Mouse (Mus musculus) lung, postnatal 14 days (tissue): Measurements from ENCODE around the gene Tceal5.
"Not testable (repeated sequence)": the region's sequence is repeated elsewhere in the genome, so short reads cannot be mapped to it uniquely, and the experiment has no call there.

Experiments
- DNase-seq: peaks from one replicate; pipeline ENCODE4 v3.0.0; 2021

Gene Tceal5

DNA sequence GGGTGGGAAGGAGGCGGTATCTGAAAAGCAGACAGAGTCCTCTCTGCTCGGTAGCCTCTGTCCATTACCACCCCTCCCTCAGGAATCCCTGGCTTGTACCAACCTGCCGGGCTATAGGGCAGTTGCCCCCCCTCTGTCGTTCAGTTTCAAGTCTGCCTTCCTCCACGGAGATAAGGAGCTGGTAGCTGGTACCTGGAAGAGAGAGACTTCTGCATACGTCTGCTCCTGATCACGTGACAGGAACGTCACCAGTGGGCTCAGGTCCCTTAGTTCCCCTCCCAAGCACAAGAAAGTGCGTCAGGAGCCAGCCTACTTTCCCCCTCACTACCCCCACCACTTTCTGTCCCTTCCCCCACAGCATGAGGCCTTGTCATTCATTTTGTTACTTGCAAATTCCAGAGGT lies at the start of gene Tceal5:
Tceal5 (minus strand) TSS at position 213 of the 403 bp plus-strand sequence.
- peak; percentile 2 for DNase-seq

DNA sequence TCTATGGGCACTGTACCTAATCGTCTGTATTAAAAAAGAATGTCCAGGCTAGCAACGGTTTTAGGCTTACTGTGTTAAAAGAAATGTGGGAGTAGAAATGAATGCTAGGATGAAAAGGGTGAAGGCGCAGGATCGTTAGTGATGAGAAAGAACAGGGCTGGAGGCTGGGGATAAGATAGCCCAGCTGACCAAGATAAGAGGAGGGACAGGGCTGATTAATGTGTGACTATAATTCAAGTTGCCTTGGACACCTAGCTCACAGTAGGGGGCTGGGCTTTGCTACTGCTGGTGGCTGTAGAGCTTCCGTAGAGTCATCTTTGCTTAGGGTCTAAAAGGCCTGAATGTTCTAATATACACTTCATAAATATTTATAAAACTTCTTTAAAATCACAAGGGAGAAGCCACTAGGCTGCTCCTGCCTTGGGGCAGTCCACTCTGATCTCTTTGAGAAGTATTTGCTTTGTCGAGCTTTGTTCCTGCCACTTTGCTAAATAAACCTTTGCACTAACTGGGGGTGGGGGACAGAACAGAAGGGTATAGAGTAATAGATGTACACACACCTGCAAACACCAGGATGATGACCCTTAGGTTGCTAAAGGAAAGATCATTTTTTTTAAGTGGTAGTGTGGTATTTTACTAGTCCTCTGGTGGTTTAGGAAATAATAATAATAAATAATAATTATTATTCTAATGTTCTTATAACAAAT lies 48.5 kb upstream of the Tceal5 start:
- DNase-seq, result no peak

DNA sequence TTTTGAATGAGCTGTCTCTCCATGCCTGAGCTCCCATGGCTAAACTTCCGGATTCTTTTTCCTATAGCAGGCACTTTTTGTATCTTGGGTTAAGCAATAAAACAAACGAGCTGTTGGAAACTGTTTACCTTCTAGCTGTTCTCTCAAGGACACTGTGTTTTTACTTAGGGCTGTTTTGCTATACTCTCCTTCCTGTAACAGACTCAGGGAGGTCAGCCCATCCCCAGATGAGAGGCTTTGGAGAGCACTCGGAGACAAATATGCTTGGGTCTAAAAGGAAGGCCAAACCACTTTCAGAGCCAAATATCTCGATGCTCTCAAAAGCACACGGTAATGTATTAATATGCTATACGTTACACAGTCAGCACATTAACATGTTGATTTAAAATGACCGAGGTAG lies 46.0 kb upstream of the Tceal5 start:
- no peak for DNase-seq

DNA sequence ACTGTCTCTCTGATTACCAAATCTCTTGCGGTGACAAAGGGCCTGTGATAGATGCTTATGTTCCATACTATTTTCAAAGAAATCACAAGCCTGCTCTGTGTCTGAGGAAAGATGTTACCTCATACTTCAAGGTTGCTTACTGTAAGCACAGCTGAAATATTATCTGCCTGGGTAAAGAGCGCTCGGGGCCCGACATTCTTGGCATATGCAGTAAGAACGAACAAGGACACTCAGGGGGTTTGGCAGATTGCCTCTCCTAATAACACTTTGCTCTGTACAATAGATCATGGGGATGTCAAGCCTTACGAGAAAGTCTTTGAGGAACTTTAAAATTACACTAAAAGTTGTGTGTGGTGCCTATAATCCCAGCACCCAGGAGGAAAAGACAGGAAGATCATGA lies 45.1 kb upstream of the Tceal5 start:
- DNase-seq, result peak; percentile 44

DNA sequence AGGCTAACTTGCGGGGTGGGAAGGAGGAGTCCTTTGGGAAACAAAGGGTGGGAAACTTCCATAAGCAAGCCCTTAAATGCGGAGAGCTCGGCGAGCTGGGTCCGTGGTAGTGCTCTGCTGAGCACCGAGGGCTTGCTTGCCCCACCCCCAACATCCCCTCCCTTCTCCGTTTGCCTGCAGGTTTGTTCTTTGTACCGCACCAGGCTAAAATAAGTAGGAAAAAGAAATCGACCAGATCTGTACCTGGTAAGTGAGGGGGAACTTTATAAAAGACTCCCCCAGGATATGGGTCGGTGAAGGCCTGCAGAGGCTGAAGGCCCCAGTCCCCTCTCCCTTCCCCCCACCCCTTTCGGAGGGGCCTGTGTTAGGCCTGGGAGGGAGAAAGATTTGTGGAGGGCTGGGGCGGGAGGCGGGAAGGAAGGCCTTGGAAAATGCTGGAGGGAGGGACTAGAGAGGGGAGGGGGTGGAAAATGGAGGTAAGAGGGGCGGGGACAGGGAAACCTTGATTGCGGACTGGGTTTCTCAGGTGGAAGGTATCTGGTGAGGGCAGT lies 41.9 kb upstream of the Tceal5 start:
- DNase-seq, result peak; percentile 11

DNA sequence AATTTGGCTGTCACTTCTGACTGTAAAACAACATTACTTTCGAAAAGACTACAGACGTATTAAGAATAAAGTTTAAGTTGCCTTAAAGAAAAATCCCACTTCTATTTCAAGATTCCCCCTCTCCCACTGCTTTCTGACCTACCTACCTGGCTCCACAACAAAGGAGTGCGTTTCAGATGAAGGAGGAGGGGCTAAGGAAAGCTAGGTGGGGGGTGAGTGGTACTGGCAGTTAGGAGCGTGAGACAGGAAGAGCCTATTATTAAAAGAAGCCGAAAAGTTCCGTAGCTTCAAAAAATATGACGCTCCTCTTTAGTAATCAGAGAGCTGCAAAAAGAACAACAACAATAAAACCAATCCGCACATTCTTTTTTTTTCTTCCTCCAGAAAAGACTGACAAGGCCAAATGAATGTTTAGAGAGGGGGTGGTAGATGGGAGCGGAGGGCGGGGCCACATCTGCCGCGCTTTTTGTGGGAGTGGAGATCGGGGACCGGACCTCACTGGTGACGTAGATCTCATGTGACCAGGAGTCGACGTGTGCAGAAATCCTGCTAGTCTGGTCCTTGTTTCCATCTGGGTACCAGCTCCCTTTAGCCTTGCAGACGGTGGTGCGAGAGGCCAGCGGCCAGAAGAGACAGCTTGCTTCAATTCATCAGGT lies 41.0 kb upstream of the Tceal5 start, which contains the start of gene Tceal9:
Tceal9 (plus strand) TSS at position 506 of the 656 bp plus-strand sequence.
- DNase-seq, result peak; percentile 74

DNA sequence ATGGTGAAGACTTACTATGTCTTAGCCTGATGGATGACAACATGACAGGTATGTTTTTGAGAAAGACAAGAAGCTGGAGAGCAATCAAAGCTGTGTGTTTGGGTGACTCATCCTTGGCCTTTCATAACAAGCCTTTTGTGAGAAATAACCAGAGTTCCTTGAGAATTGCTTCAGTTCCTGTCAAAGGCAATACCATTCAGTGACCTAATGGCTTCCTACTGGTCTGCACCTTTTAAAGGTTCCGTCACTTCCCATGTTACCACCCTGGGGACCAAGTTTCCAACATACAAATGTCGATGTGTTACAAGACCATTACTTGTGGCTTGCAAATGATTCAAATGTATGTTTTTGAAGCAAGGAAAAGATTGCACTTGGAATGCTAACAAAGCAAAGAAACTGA lies 39.5 kb upstream of the Tceal5 start:
- DNase-seq, result no peak

DNA sequence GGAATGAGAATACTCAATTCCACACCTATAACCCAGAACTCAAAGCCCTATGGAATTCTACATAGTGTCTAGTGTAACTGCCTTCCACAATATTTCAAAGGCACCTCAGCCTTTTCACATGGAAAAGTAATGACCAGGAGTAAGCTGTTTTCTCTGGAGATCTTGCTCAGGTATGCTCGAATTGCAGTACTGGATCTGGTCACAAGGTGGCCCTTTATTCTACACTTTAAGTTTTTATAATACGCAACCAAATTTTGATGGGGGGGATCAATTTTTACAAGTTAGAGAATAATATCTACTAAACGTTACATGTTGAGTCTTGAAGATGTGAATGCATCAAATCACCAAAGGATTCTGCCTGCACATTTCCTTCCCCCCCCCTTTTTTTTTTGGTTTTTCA lies 34.4 kb upstream of the Tceal5 start:
- peak; percentile 65 for DNase-seq

DNA sequence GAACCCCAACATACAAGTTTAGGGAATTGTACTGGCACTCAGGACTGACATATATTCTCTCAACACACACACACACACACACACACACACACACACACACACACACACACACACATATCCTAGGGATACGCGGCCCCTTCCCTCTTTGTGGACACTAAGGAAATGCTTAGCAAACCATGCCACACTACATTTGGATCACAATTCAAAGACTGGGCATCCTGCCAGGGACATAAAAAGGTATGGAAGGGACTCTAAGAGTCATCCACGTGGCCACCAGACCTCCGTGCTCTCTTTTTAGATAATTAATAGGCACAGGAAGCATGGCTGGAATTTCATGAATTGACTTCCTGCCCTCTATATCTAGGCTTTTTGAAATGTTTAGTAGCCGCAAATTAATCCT lies 24.1 kb upstream of the Tceal5 start:
- no peak for DNase-seq

DNA sequence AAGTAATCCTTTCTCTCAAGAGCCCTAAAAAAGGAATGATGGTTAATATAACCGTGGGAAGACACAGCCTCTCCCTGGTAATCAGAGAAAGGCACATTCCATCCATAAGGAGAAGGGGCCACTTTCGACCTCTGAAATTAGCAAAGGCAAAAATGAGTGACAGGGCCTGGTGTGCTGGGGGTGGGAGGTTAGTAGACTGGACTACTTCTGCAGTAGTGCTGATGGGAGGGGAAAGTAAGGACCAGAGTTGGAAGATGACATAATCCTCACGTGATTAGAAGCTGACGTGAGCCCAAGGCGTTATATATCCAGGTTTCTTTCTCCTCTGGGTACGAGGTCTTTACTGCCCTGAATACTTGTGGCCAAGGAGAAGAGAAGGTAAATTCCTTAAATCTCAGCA lies 20.0 kb upstream of the Tceal5 start:
- DNase-seq, result no peak

DNA sequence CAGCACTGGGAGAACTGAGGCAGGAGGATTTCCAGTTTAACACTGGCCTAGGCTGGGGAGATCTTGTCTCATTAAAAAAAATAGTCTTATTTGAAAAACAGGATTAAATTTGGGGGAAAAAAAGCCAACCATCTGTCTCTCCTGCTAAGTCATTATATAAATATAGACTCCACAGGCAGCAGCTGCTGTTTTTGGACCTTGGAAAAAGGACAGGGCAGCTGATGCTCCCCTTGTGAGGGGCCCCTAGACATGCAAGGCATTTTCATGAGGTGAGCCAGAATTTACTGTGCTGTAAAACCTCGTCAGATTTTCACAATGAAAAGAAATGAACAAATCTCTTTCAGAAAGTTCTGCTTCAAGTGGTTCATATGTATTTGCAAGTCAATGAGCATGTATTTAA lies 12.6 kb upstream of the Tceal5 start:
- no peak for DNase-seq

DNA sequence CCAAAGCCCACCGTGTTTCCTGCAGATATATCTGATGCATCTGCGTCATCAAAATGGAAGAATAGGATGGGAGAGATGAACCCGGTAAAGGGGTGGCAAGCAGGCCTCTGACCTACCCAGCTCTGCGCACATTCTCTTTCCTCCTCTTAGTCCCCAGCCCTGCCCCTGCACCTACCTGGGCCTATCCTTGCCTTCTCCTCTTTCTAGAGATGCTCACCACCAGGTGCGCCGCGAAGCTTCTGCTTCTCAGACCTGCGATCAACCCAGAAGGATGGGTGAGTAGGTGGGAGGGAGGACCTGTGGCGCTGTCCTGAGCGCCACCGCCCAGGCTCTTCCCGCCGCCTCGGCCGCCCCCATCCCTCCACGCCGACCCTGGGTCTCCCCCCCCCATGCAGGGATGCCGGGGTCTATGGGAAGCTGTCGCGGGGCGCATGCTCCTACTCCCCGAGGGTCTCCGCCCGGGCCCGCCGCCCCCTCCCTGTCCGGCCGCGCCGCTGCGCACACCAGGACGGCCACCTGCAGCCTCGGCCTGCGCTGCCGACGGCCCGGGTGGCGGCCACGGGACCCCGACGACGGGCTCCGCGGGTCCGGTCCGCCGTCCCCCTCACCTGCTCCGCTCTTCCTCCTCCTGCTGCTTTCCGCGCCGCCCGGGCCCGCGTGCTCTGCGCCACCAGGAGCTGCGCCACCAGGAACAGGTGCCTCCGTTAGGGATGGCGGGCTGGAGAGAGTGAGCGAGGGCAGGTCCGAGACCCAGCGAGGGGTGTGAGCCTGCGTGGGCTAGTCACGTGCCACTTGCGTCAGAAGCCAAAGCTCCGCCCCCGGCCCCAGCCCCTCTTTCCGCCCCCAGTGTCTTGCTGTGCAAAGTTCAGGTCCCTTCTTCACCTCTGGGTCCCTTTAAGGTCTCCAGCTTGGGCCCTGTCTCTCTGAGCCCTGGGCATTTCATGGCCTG lies 11.3 kb upstream of the Tceal5 start, which contains the start of the genes Tceal7 and Bex1:
Tceal7 (plus strand) TSS at position 51 of the 949 bp plus-strand sequence.
Bex1 (minus strand) TSS at position 785 of the 949 bp plus-strand sequence.
- DNase-seq, result not testable (repeated sequence)

DNA sequence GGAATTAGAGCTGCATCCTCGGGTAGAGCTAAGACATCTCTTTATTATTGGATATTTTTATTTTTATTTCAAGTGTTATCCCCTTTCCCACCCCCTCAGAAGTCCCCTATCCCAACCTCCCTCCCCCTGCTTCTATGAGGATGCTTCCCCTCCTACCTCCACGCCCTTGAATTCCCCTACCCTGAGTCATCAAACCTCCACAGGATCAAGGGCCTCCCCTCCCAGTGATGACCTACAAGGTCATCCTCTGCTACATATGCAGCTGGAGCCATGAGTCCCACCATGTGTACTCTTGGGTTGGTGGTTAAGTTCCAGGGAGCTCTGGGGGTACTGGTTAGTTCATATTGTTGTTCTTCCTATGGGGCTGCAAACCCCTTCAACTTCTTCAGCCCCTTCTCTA lies 9.7 kb upstream of the Tceal5 start:
- DNase-seq, result no peak

DNA sequence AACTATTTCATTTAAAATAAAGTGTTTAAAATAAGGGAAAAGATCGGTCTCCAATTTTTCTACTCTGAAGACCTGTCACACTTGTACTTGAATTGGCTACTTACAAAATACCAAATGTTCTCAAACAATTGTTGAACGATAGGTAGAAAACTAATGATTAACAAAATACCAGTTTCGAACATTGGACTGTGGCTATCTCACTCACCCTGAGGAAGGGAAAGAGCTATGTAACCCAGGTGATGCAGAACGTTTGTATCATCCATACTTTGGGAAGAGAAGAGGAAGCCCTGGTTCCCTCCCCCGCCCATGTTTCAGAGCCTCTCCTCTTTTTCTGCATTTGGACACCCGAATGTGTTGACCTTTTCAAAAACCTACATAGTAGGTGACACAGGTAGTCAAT lies 730 bp upstream of the Tceal5 start:
- no peak for DNase-seq

DNA sequence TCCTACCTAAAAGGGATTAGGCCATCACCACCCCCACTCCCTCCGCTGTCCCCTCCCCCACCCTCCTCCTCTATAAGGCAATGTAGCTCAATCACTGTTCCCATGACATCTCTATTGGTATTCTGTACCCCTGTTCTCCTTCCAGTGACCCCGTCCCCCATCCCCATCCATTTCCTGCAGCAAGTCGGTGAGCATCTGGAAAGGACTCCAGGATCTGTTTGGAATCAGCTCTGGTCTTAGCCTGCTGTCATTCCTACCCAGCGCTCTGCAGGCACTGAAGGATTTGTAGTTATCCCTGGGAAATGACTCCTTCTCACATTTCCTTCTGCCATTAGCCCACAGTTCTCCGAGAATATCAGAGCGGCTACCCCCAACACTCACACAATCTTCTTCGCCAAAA lies 419 bp downstream of the Tceal5 start:
- no peak for DNase-seq

DNA sequence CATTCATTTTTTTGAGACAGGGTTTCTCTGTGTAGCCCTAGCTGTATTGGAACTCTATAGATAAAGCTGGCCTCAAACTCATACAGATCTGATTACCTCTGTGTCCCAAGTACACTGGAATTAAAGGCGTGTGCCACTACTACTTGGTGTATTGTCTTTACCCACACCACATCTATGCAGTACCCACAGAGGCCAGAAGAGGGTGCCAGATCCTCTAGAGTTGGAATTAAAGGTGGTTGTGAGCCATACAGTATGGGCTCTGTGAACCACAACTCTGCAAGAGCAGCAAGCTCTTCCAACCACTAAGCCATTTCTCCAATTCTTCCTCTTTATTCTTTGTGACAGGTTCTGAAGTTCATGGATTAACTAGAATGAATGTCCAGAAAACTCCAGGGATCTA lies 6.8 kb downstream of the Tceal5 start:
- DNase-seq, result peak; percentile 33

DNA sequence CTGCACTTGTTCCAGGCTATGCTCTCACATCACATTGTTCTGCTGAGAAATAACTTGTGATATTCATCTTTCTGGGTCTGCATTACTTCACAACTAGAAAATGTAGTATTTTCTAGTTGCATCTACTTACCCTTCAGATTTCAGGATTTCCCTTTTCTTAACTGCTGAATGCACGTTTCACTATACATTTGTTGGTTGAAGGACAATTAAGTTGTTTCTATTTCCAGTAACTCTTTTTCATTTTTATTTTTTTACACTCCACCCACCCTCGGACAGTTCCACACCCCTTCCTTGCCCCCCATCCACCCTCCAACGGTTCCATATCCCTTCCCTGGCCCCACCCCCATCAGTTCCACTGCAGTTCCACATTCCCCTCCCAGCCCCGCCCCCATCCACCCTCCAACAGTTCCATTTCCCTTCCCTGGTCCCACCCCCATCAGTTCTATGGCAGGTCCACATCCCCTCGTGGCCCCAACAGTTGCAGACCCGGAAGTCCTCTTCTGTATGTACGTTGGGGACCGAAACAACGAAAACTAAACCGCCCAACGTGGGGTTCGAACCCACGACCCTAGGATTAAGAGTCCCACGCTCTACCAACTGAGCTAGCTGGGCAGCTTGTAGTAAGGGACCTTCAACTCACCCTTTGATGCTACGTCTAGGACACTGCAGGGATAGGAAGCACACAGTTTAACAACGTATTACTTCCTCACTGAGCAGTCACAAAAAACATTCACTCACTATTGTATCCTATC lies 8.3 kb downstream of the Tceal5 start:
- no peak for DNase-seq

DNA sequence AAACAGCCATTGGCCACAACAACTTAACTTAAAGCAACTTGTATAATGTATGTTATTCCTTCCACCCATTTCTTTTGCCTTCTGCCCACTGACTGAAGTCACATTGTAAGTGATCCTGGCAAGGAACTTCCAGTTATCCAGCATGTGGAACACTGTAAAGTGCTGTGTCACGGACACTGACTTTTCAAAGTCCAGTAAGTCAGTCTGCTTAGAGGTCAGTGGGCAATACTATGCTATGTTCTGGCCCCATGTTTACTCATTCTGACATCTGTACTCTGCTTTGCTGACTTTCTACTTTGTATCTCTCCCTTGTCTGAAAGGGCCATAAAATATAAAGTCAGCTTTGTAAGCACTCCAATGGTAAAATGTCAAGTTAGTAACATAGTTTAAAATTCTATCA lies 20.6 kb downstream of the Tceal5 start:
- DNase-seq, result no peak

DNA sequence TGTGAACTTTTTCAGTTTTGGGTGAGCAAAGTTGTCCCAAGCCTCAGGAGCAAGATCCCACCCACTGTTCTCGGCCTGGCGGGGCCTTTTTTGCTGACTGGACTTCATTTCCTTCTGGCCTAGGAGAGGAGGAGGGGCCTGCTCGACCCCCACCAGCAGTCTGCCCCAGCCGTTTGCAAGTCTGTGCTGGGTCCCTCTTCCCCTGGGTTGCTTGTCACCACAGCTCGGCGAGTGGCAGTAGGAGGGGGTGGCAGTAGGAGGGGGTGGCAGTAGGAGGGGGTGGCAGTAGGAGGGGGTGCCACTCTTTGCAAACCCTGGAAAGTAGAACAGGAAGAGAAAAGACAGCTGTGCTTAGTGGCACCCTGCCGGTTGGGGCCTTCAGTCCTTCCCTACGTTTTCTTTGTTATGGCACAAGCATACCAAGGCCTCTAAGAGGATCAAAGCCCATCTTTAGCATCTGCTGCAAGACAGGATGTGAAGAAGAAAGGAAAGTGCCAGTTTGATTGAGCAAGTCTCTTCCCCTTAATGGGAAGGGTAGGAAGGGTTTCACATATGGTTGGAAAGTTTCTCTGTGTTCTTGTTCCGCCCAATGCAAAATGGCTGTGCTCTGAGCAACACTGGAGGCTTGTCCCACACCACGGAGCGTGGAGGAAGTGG lies 22.7 kb downstream of the Tceal5 start:
- DNase-seq, result no peak

DNA sequence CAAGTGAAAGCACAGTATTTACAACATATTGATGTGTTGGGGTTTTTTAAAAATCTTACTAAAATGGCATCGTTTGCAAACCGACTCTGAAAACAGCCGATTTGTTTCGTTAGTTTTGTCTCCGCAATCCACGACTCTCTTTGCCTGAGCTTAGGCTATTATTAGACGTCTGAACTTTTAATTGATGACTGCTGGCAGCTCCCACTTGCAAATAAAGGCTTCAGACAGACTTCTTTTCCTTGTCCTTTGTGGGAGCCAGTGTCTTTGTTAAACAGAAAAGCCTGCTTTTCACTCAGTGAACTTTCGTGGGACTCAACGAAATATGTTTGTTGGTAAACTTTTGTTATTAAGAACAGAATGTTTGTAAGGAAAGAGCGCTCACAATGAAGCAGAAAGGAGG lies 30.9 kb downstream of the Tceal5 start:
- DNase-seq, result no peak

DNA sequence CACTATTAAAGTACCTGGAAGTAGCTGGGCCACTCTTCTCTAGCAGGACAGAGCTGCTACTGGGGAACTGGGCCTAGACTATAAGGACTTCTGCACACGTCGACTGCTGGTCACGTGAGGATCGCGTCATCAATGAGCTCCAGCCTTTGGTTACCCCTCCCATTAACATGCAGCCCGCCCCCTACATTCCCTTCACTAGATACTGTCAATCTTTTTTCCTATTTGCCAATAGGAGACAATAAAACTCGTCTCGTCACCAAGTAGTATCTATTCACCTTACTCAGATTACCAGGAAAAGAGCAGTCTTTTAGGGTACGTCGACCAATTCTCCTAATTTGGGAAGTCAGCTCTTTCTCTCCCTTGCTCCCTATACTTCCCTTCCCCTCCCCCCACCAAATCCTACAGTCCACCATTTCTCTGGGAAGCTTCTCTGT lies 31.5 kb downstream of the Tceal5 start, which contains the start of gene Tceal8:
Tceal8 (minus strand) TSS at position 225 of the 434 bp plus-strand sequence.
- DNase-seq, result peak; percentile 79
